Mouse (Mus musculus) lung, adult 18-20 months (tissue): ENCODE measurements around the gene Mllt10.
"Not testable (repeated sequence)": the region's sequence is repeated elsewhere in the genome, so short reads cannot be mapped to it uniquely, and the experiment has no call there.

Experiments
- DNase-seq, 2 experiments: peaks; one replicate each; pipeline ENCODE4 v3.0.0; 2022; ENCODE audit warnings: mixed read lengths in 2 of 2

Gene Mllt10

GRCm38 (mm10) chr2:18052581-18052980 is 2.5 kb upstream of the Mllt10 start:
- no peak for DNase-seq

- no peak for DNase-seq
These were observed 1.6 kb upstream of the Mllt10 start for GRCm38 (mm10) chr2:18053243-18053950.

- DNase-seq = peak in 1 of 2 experiments; percentile 40
These were observed 996 bp upstream of the Mllt10 start for GRCm38 (mm10) chr2:18053951-18054530.

- DNase-seq = peak; percentile 95 to 97
These were observed 1.1 kb downstream of the Mllt10 start for GRCm38 (mm10) chr2:18055929-18056785.

GRCm38 (mm10) chr2:18056786-18057255 is 1.8 kb downstream of the Mllt10 start:
- peak; percentile 98 to 99 for DNase-seq

GRCm38 (mm10) chr2:18057336-18058145 is 2.5 kb downstream of the Mllt10 start:
- peak; percentile 73 for DNase-seq

GRCm38 (mm10) chr2:18058146-18058708 is 3.2 kb downstream of the Mllt10 start:
- no peak for DNase-seq

- DNase-seq = no peak
These were observed 4.0 kb downstream of the Mllt10 start for GRCm38 (mm10) chr2:18059063-18059462.

GRCm38 (mm10) chr2:18059891-18060290 is 4.9 kb downstream of the Mllt10 start:
- DNase-seq = no peak

- no peak for DNase-seq
These were observed 5.4 kb downstream of the Mllt10 start for GRCm38 (mm10) chr2:18060396-18060795.

- DNase-seq = peak; percentile 61 to 67
These were observed 8.8 kb downstream of the Mllt10 start for GRCm38 (mm10) chr2:18063763-18064251.

- peak; percentile 91 to 93 for DNase-seq
These were observed 9.4 kb downstream of the Mllt10 start for GRCm38 (mm10) chr2:18064356-18064858.

GRCm38 (mm10) chr2:18064941-18065707 is 10.1 kb downstream of the Mllt10 start:
- peak; percentile 75 to 76 for DNase-seq

- DNase-seq = no peak
These were observed 10.6 kb downstream of the Mllt10 start for GRCm38 (mm10) chr2:18065708-18066030.

- DNase-seq = no peak
These were observed 11.4 kb downstream of the Mllt10 start for GRCm38 (mm10) chr2:18066436-18066835.

GRCm38 (mm10) chr2:18068071-18068796 is 13.2 kb downstream of the Mllt10 start:
- DNase-seq = no peak

- no peak for DNase-seq
These were observed 16.9 kb downstream of the Mllt10 start for GRCm38 (mm10) chr2:18071947-18072346.

GRCm38 (mm10) chr2:18080182-18080860 is 25.3 kb downstream of the Mllt10 start:
- no peak for DNase-seq

- not testable (repeated sequence) for DNase-seq
These were observed 32.7 kb downstream of the Mllt10 start for GRCm38 (mm10) chr2:18087695-18088094.

GRCm38 (mm10) chr2:18093858-18094257 is 38.8 kb downstream of the Mllt10 start:
- no peak for DNase-seq
